28 mouse cellular contexts compared by ENCODE assay signal in the genomic region with DNA sequence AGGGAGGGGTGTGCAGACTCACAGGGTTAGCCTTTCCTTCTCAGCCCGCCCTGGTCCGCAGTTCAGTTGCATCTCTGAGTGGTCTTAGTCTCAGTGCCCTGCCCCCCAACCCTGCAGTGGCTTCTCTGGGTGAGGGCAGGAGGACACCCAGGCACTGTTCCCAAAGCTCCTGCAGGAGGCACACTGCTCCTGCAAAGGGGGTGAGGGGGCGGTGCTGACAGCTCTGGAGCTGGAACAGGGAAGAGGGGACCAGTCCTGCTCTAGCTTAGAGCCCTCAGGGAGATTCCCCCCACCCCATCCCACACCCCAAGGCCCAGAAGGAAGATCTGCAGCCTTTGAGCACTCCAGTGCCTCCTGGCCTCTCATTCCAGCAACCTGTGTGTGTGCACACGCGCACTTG. TPM values are rescaled to one million over a fixed set of nuclear protein-coding genes. Genes with fewer than 3 reads are reported as not detected.
DNase-seq lines count a peak whose midpoint lies in the region; ATAC-seq lines count a peak whose summit lies in the region.
"Had no signal": no experiment of that assay in that cellular context is flagged by ENCODE, and none has a peak within 500 bp of the region (broad histone marks: within the 10 kb centered on the region; RNA-seq: fewer than 3 reads in every experiment).

No protein-coding gene starts in this region.

- no peak overlapping the region for H3K4me3 ChIP-seq in forebrain, embryonic 15.5 days
- no peak overlapping the region for H3K4me3 ChIP-seq in forebrain, embryonic 13.5 days
- H3K4me3 ChIP-seq in kidney, embryonic 15.5 days (replicated peaks) = no peak overlapping the region
- no peak overlapping the region for H3K4me3 ChIP-seq in neural tube, embryonic 13.5 days
- H3K4me3 ChIP-seq in neural tube, embryonic 15.5 days (replicated peaks) = no peak overlapping the region
- H3K4me3 ChIP-seq: layer of hippocampus, adult 2 months; midbrain, embryonic 12.5 days had no signal

- no peaks in the 10 kb centered on the region for H3K36me3 ChIP-seq in forebrain, embryonic 15.5 days
- H3K36me3 ChIP-seq in forebrain, embryonic 13.5 days (ENCODE audit: poor library complexity, severe bottlenecking) = no peaks in the 10 kb centered on the region
- H3K36me3 ChIP-seq in kidney, embryonic 15.5 days = no peaks in the 10 kb centered on the region
- no peaks in the 10 kb centered on the region for H3K36me3 ChIP-seq in neural tube, embryonic 13.5 days
- H3K36me3 ChIP-seq in neural tube, embryonic 15.5 days = no peaks in the 10 kb centered on the region
- H3K36me3 ChIP-seq: midbrain, embryonic 12.5 days had no signal

- no peak overlapping the region for H3K27ac ChIP-seq in forebrain, embryonic 15.5 days (replicated peaks)
- no peak overlapping the region for H3K27ac ChIP-seq in forebrain, embryonic 13.5 days
- no peak overlapping the region for H3K27ac ChIP-seq in kidney, embryonic 15.5 days
- peak overlapping the region; percentile 49; the same call in 1 of the 2 replicates for H3K27ac ChIP-seq in neural tube, embryonic 13.5 days (replicated peaks)
- no peak overlapping the region for H3K27ac ChIP-seq in neural tube, embryonic 15.5 days (replicated peaks)
- H3K27ac ChIP-seq: hindbrain, postnatal 0 days; layer of hippocampus, adult 2 months; midbrain, embryonic 12.5 days had no signal

- H3K4me1 ChIP-seq in forebrain, embryonic 15.5 days = peaks cover 6% of the 10 kb centered on the region
- peaks cover 26% of the 10 kb centered on the region for H3K4me1 ChIP-seq in forebrain, embryonic 13.5 days
- H3K4me1 ChIP-seq in kidney, embryonic 15.5 days = peaks cover 9% of the 10 kb centered on the region
- peaks cover 26% of the 10 kb centered on the region for H3K4me1 ChIP-seq in neural tube, embryonic 13.5 days (replicated peaks)
- H3K4me1 ChIP-seq in neural tube, embryonic 15.5 days = peaks cover 9% of the 10 kb centered on the region; the same call in 1 of the 2 replicates

- ATAC-seq in forebrain, embryonic 15.5 days (replicated peaks) = 0 out of 2 replicates have a peak, but pooled peaks have one; percentile 32
- ATAC-seq in forebrain, embryonic 13.5 days = no peak
- ATAC-seq in kidney, embryonic 15.5 days (replicated peaks; ENCODE audit: low FRiP score) = 0 out of 2 replicates have a peak, but pooled peaks have one; percentile 9
- ATAC-seq in neural tube, embryonic 13.5 days (ENCODE audit: low read depth) = 0 out of 2 replicates have a peak, but pooled peaks have one; percentile 57
- no peak for ATAC-seq in neural tube, embryonic 15.5 days (ENCODE audit: low FRiP score)
- ATAC-seq: forebrain, postnatal 0 days; hindbrain, postnatal 0 days; intestine, postnatal 0 days; liver, postnatal 0 days had no signal

- WGBS in forebrain, embryonic 15.5 days = 75% methylated on average over 5 of the region's 5 CpGs
- 63% methylated on average over 5 of the region's 5 CpGs for WGBS in forebrain, embryonic 13.5 days
- 74% methylated on average over 5 of the region's 5 CpGs for WGBS in kidney, embryonic 15.5 days
- WGBS in neural tube, embryonic 13.5 days = 68% methylated on average over 5 of the region's 5 CpGs
- 73% methylated on average over 5 of the region's 5 CpGs for whole genome bisulfite sequencing in neural tube, embryonic 15.5 days

- no peak for DNase-seq in kidney, adult 8-10 months
- DNase-seq in adrenal gland, adult 2 months = no peak
- DNase-seq: adrenal gland, postnatal 36 days; gastrocnemius, postnatal 14 days; heart, adult 18-20 months; kidney, postnatal 25 days; liver, postnatal 0 days; lung, postnatal 10 days had no signal

- no peaks in the 10 kb centered on the region for H3K27me3 ChIP-seq in forebrain, embryonic 15.5 days
- H3K27me3 ChIP-seq in forebrain, embryonic 13.5 days = no peaks in the 10 kb centered on the region
- no peaks in the 10 kb centered on the region for H3K27me3 ChIP-seq in kidney, embryonic 15.5 days
- H3K27me3 ChIP-seq in neural tube, embryonic 13.5 days = no peaks in the 10 kb centered on the region
- no peaks in the 10 kb centered on the region for H3K27me3 ChIP-seq in neural tube, embryonic 15.5 days (replicated peaks)
- H3K27me3 ChIP-seq: midbrain, embryonic 12.5 days had no signal

- H3K9me3 ChIP-seq in forebrain, embryonic 15.5 days = no peaks in the 10 kb centered on the region
- H3K9me3 ChIP-seq in forebrain, embryonic 13.5 days (replicated peaks) = no peaks in the 10 kb centered on the region
- no peaks in the 10 kb centered on the region for H3K9me3 ChIP-seq in kidney, embryonic 15.5 days (replicated peaks)
- no peaks in the 10 kb centered on the region for H3K9me3 ChIP-seq in neural tube, embryonic 13.5 days
- no peaks in the 10 kb centered on the region for H3K9me3 ChIP-seq in neural tube, embryonic 15.5 days (replicated peaks)
- H3K9me3 ChIP-seq: midbrain, embryonic 12.5 days had no signal

- H3K9ac ChIP-seq in forebrain, embryonic 15.5 days (replicated peaks) = no peak overlapping the region
- no peak overlapping the region for H3K9ac ChIP-seq in forebrain, embryonic 13.5 days
- no peak overlapping the region for H3K9ac ChIP-seq in kidney, embryonic 15.5 days
- no peak overlapping the region for H3K9ac ChIP-seq in neural tube, embryonic 13.5 days
- H3K9ac ChIP-seq in neural tube, embryonic 15.5 days (replicated peaks) = no peak overlapping the region
- H3K9ac ChIP-seq: forebrain, postnatal 0 days; liver, postnatal 0 days; midbrain, embryonic 12.5 days had no signal

- no peak overlapping the region for H3K4me2 ChIP-seq in forebrain, embryonic 15.5 days (replicated peaks)
- H3K4me2 ChIP-seq in forebrain, embryonic 13.5 days = no peak overlapping the region
- no peak overlapping the region for H3K4me2 ChIP-seq in kidney, embryonic 15.5 days
- no peak overlapping the region for H3K4me2 ChIP-seq in neural tube, embryonic 13.5 days
- H3K4me2 ChIP-seq in neural tube, embryonic 15.5 days = no peak overlapping the region
- H3K4me2 ChIP-seq: liver, embryonic 11.5 days; midbrain, embryonic 12.5 days had no signal

RNA-seq across cellular contexts. Expression of a gene that starts 10.8 kb away (rescaled TPM):
- not detected in 2 replicates for polyA plus RNA-seq in forebrain, embryonic 15.5 days (2015; fragmentation: Nextera tagmentation; extraction: Ambion mirVana)
- polyA plus RNA-seq in forebrain, embryonic 13.5 days (2015; fragmentation: Nextera tagmentation; extraction: Ambion mirVana) = not detected in 2 replicates
- not detected in 2 replicates for polyA plus RNA-seq in kidney, embryonic 15.5 days (2015; fragmentation: Nextera tagmentation; extraction: Ambion mirVana)
- not detected in 2 replicates for polyA plus RNA-seq in neural tube, embryonic 13.5 days (2015; fragmentation: Nextera tagmentation; extraction: Ambion mirVana)
- polyA plus RNA-seq in neural tube, embryonic 15.5 days (2015; fragmentation: Nextera tagmentation; extraction: Ambion mirVana) = not detected in 2 replicates
- not detected for total RNA-seq in adrenal gland, adult 2 months (2021)
- polyA plus RNA-seq in adrenal gland, adult 2 months (2012; rRNA removed) = not detected in 2 replicates
- total RNA-seq: adrenal gland, postnatal 36 days; ES-E14; forebrain, postnatal 0 days; gastrocnemius, postnatal 14 days; heart, adult 18-20 months; heart, postnatal 25 days; hindbrain, postnatal 0 days; layer of hippocampus, adult 2 months; layer of hippocampus, postnatal 25 days had no signal
- polyA plus RNA-seq: forebrain, postnatal 0 days; heart, embryonic 14.5 days; hindbrain, postnatal 0 days; intestine, postnatal 0 days; limb, embryonic 11.5 days; liver, embryonic 11.5 days; liver, postnatal 0 days; midbrain, embryonic 12.5 days; neural tube, embryonic 14.5 days had no signal

RNA-seq across cellular contexts. Expression of a gene that starts 15.8 kb away (rescaled TPM):
- polyA plus RNA-seq in forebrain, embryonic 15.5 days (2015; fragmentation: Nextera tagmentation; extraction: Ambion mirVana) = 1.6 and 2.1 TPM in 2 replicates
- 0.76 and 0.87 TPM in 2 replicates for polyA plus RNA-seq in forebrain, embryonic 13.5 days (2015; fragmentation: Nextera tagmentation; extraction: Ambion mirVana)
- polyA plus RNA-seq in kidney, embryonic 15.5 days (2015; fragmentation: Nextera tagmentation; extraction: Ambion mirVana) = 0.06 TPM in 1 of 2 replicates, not detected in the other
- 1.3 and 1.4 TPM in 2 replicates for polyA plus RNA-seq in neural tube, embryonic 13.5 days (2015; fragmentation: Nextera tagmentation; extraction: Ambion mirVana)
- 2.0 and 2.1 TPM in 2 replicates for polyA plus RNA-seq in neural tube, embryonic 15.5 days (2015; fragmentation: Nextera tagmentation; extraction: Ambion mirVana)
- not detected for total RNA-seq in adrenal gland, adult 2 months (2021)
- polyA plus RNA-seq in adrenal gland, adult 2 months (2012; rRNA removed) = not detected in 2 replicates
- total RNA-seq: adrenal gland, postnatal 36 days; ES-E14; gastrocnemius, postnatal 14 days; heart, adult 18-20 months; heart, postnatal 25 days; megakaryocyte progenitor cell, adult 5-6 weeks; monocyte, adult 5-6 weeks had no signal
- polyA plus RNA-seq: heart, embryonic 14.5 days; liver, embryonic 11.5 days; liver, postnatal 0 days; testis, adult 2 months had no signal

RNA-seq across cellular contexts. Expression of a gene that starts 19.4 kb away (rescaled TPM):
- polyA plus RNA-seq in forebrain, embryonic 15.5 days (2015; fragmentation: Nextera tagmentation; extraction: Ambion mirVana) = 215 and 218 TPM in 2 replicates
- 184 and 195 TPM in 2 replicates for polyA plus RNA-seq in forebrain, embryonic 13.5 days (2015; fragmentation: Nextera tagmentation; extraction: Ambion mirVana)
- 102 and 105 TPM in 2 replicates for polyA plus RNA-seq in kidney, embryonic 15.5 days (2015; fragmentation: Nextera tagmentation; extraction: Ambion mirVana)
- 243 and 266 TPM in 2 replicates for polyA plus RNA-seq in neural tube, embryonic 13.5 days (2015; fragmentation: Nextera tagmentation; extraction: Ambion mirVana)
- 254 and 302 TPM in 2 replicates for polyA plus RNA-seq in neural tube, embryonic 15.5 days (2015; fragmentation: Nextera tagmentation; extraction: Ambion mirVana)
- total RNA-seq in adrenal gland, adult 2 months (2021) = 10 to 100 TPM; 23.1 to 36.6 TPM
- 29.7 and 30.6 TPM in 2 replicates for polyA plus RNA-seq in adrenal gland, adult 2 months (2012; rRNA removed)

RNA-seq across cellular contexts. Expression of a gene that starts 54.1 kb away (rescaled TPM):
- polyA plus RNA-seq in forebrain, embryonic 15.5 days (2015; fragmentation: Nextera tagmentation; extraction: Ambion mirVana) = 2.4 and 2.9 TPM in 2 replicates
- 1.5 and 2.0 TPM in 2 replicates for polyA plus RNA-seq in forebrain, embryonic 13.5 days (2015; fragmentation: Nextera tagmentation; extraction: Ambion mirVana)
- polyA plus RNA-seq in kidney, embryonic 15.5 days (2015; fragmentation: Nextera tagmentation; extraction: Ambion mirVana) = 4.2 and 6.2 TPM in 2 replicates
- 3.3 and 5.1 TPM in 2 replicates for polyA plus RNA-seq in neural tube, embryonic 13.5 days (2015; fragmentation: Nextera tagmentation; extraction: Ambion mirVana)
- polyA plus RNA-seq in neural tube, embryonic 15.5 days (2015; fragmentation: Nextera tagmentation; extraction: Ambion mirVana) = 4.2 and 22.0 TPM in 2 replicates
- total RNA-seq in adrenal gland, adult 2 months (2021) = 10 to 100 TPM; 11.6 to 12.2 TPM
- 7.6 and 7.7 TPM in 2 replicates for polyA plus RNA-seq in adrenal gland, adult 2 months (2012; rRNA removed)

Comparison
In these comparisons a context has a peak if more than half of its experiments do, and no peak if none do; other contexts are left out.
1. ATAC-seq: peak in forebrain, embryonic 15.5 days (single experiment), kidney, embryonic 15.5 days (single experiment) and neural tube, embryonic 13.5 days (single experiment); none in forebrain, embryonic 13.5 days (single experiment) and neural tube, embryonic 15.5 days (single experiment).